Mouse (Mus musculus) lung, embryonic 16.5 days (tissue): ENCODE results near the gene Scn5a. TPM values are rescaled to one million over a fixed set of nuclear protein-coding genes. Genes with fewer than 3 reads are reported as not detected.

Source experiments
- ATAC-seq: fragments of 200-750 bp; cut with Nextera tagmentation; 2 replicates; pipeline ENCODE4 v1.8.0; 2017; ENCODE audit warnings: low read depth, mild to moderate bottlenecking, moderate library complexity
- H3K27ac ChIP-seq: fragments of 300-500 bp; sonication (generic); 2 replicates; pipeline ENCODE4 v1.5.1; 2014; ENCODE audit warnings: mild to moderate bottlenecking, control low read depth, low read length
- H3K27me3 ChIP-seq: fragments of 300-500 bp; sonication (generic); 2 replicates; pipeline ENCODE4 v1.6.1; 2014; ENCODE audit warnings: low read depth, low read length, mixed read lengths; ENCODE audit not compliant: control insufficient read depth, insufficient read depth
- H3K36me3 ChIP-seq: fragments of 300-500 bp; sonication (generic); 2 replicates; pipeline ENCODE4 v1.6.1; 2014; ENCODE audit warnings: low read length; ENCODE audit not compliant: control insufficient read depth, insufficient read depth
- H3K4me1 ChIP-seq: fragments of 300-500 bp; sonication (generic); replicated peaks from 2 replicates; pipeline ENCODE4 v1.6.1; 2014; ENCODE audit warnings: low read length, mixed read lengths; ENCODE audit not compliant: control insufficient read depth, insufficient read depth
- H3K4me2 ChIP-seq: fragments of 300-500 bp; sonication (generic); 2 replicates; pipeline ENCODE4 v1.6.1; 2014; ENCODE audit warnings: low read depth, low read length, control low read depth
- H3K4me3 ChIP-seq: fragments of 300-500 bp; sonication (generic); 2 replicates; pipeline ENCODE4 v1.5.1; 2014; ENCODE audit warnings: mild to moderate bottlenecking, low read length, control low read depth
- H3K9ac ChIP-seq: fragments of 300-500 bp; sonication (generic); 2 replicates; pipeline ENCODE4 v1.6.1; 2014; ENCODE audit warnings: low read length, control low read depth
- H3K9me3 ChIP-seq: fragments of 300-500 bp; sonication (generic); 2 replicates; pipeline ENCODE4 v1.6.1; 2016; ENCODE audit warnings: low read length; ENCODE audit not compliant: control insufficient read depth
- WGBS: fragments of 180-500 bp; shearing (Covaris S2); extraction: QIAGEN DNeasy Blood & Tissue Kit; methylation state at CpG from one replicate; pipeline ENCODE4 v1.1.7; 2014; 5-methylcytosine and 5-hydroxymethylcytosine counted together
- polyA plus RNA-seq: library from polyadenylated mRNA; unstranded; fragments of >200 nt; fragmentation: Nextera tagmentation; extraction: Ambion mirVana; gene quantifications from 2 replicates; pipeline ENCODE4 v1.2.1, GENCODE M21; 2015

The Scn5a gene
- polyA plus RNA-seq, 1 experiment from 2014 or later, result 0.80 TPM

GRCm38 (mm10) chr9:119483554-119484353 lies 95.1 kb downstream of the Scn5a start:
- no peaks in the 10 kb centered on the region for H3K9me3 ChIP-seq
- H3K4me3 ChIP-seq, result no peak overlapping the region
- no peaks in the 10 kb centered on the region for H3K4me1 ChIP-seq
- no peaks in the 10 kb centered on the region for H3K36me3 ChIP-seq
- no peaks in the 10 kb centered on the region for H3K27me3 ChIP-seq
- no peak overlapping the region for H3K9ac ChIP-seq
- H3K27ac ChIP-seq, result no peak overlapping the region
- H3K4me2 ChIP-seq, result no peak overlapping the region
- WGBS, result 43% methylated on average over 23 of the region's 23 CpGs
- 0 out of 2 replicates have a peak, but pooled peaks have one; percentile 30 for ATAC-seq

GRCm38 (mm10) chr9:119481612-119482011 lies 97.2 kb downstream of the Scn5a start:
- no peak overlapping the region for H3K27ac ChIP-seq
- no peak overlapping the region for H3K9ac ChIP-seq
- no peaks in the 10 kb centered on the region; the same call in 1 of the 2 replicates for H3K4me1 ChIP-seq
- no peaks in the 10 kb centered on the region for H3K9me3 ChIP-seq
- no peak for ATAC-seq
- 78% methylated on average over 4 of the region's 4 CpGs for WGBS
- H3K4me3 ChIP-seq, result no peak overlapping the region
- H3K27me3 ChIP-seq, result no peaks in the 10 kb centered on the region
- H3K36me3 ChIP-seq, result no peaks in the 10 kb centered on the region
- no peak overlapping the region for H3K4me2 ChIP-seq

GRCm38 (mm10) chr9:119479297-119479696 lies 99.5 kb downstream of the Scn5a start:
- no peaks in the 10 kb centered on the region for H3K36me3 ChIP-seq
- no peaks in the 10 kb centered on the region for H3K9me3 ChIP-seq
- H3K4me3 ChIP-seq, result no peak overlapping the region
- WGBS, result 46% methylated on average over 8 of the region's 8 CpGs
- no peak for ATAC-seq
- H3K4me2 ChIP-seq, result no peak overlapping the region
- no peak overlapping the region for H3K9ac ChIP-seq
- no peak overlapping the region for H3K27ac ChIP-seq
- H3K27me3 ChIP-seq, result no peaks in the 10 kb centered on the region
- no peaks in the 10 kb centered on the region; the same call in 1 of the 2 replicates for H3K4me1 ChIP-seq

GRCm38 (mm10) chr9:119478345-119478744 lies 100.5 kb downstream of the Scn5a start:
- Histone ChIP-seq H3K27me3 (no peaks in the 10 kb centered on the region), H3K27ac (no peak overlapping the region), H3K4me1 (no peaks in the 10 kb centered on the region; the same call in 1 of the 2 replicates), H3K4me2 (no peak overlapping the region), H3K36me3 (no peaks in the 10 kb centered on the region), H3K9ac (no peak overlapping the region), H3K4me3 (no peak overlapping the region), H3K9me3 (no peaks in the 10 kb centered on the region)
- no peak for ATAC-seq
- WGBS, result 73% methylated on average over 11 of the region's 11 CpGs

- Histone ChIP-seq H3K27ac (no peak overlapping the region), H3K9me3 (no peaks in the 10 kb centered on the region), H3K4me3 (no peak overlapping the region), H3K4me2 (no peak overlapping the region), H3K27me3 (no peaks in the 10 kb centered on the region), H3K4me1 (no peaks in the 10 kb centered on the region; the same call in 1 of the 2 replicates), H3K36me3 (no peaks in the 10 kb centered on the region), H3K9ac (no peak overlapping the region)
- WGBS, result 31% methylated on average over 6 of the region's 6 CpGs
- ATAC-seq, result peak; percentile 75
Measured at GRCm38 (mm10) chr9:119477754-119478153, 101.1 kb downstream of the Scn5a start.

GRCm38 (mm10) chr9:119474717-119475611 lies 103.9 kb downstream of the Scn5a start:
- no peak for ATAC-seq
- no peaks in the 10 kb centered on the region for H3K27me3 ChIP-seq
- no peak overlapping the region for H3K27ac ChIP-seq
- H3K4me1 ChIP-seq, result no peaks in the 10 kb centered on the region; the same call in 1 of the 2 replicates
- no peaks in the 10 kb centered on the region for H3K36me3 ChIP-seq
- no peaks in the 10 kb centered on the region for H3K9me3 ChIP-seq
- H3K9ac ChIP-seq, result no peak overlapping the region
- 47% methylated on average over 15 of the region's 15 CpGs for WGBS
- no peak overlapping the region for H3K4me3 ChIP-seq
- no peak overlapping the region for H3K4me2 ChIP-seq

DNA sequence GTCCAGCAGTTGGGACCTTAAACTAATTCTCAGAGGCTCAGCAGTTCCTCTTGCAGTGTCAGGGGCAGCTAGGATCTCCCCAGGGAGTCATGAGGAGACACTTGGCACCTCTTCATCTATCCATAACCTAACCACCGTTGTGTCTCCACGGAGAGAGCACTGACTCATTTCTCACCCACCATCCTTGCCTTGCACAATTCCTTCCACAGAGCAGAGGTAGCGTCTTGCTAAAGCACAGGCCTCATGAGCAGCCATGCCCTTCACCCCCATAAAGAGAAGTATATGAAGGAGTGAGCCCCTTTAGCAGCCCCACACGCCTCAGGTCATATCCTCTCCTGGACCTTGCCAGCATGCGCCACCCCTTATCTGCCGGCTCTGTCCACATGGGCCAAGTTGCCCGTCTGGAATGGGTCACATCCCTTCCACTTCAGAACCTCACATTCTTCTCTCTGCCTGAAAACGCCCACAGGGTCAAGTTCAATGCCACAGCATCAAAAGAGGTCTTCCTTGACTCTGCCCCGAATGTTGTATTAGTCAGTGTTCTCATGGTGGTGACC lies 105.1 kb downstream of the Scn5a start:
- no peaks in the 10 kb centered on the region for H3K9me3 ChIP-seq
- no peak overlapping the region for H3K4me3 ChIP-seq
- H3K27ac ChIP-seq, result no peak overlapping the region
- no peaks in the 10 kb centered on the region for H3K27me3 ChIP-seq
- no peak overlapping the region for H3K4me2 ChIP-seq
- H3K9ac ChIP-seq, result no peak overlapping the region
- ATAC-seq, result no peak
- H3K4me1 ChIP-seq, result no peaks in the 10 kb centered on the region; the same call in 1 of the 2 replicates
- WGBS, result 55% methylated on average over 9 of the region's 9 CpGs
- no peaks in the 10 kb centered on the region for H3K36me3 ChIP-seq

DNA sequence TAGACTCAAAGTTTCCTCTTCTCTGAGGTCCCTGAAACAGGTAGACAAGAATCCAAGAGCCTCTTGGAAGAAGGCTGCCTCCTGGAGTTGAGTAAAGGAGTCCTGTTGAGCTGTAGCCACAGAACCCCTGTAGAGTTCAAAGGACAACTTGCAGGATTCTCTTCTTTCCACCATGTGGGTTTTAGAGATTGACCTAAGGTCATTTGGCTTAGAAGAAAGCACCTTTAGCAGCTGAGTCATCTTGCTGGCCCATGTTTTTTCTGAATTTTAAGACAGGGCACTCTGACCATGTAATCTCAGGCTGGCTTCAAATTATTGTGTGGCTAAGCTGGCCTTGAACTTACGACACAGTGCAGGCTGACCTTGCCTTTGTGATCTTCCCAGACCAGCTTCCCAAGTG lies 105.8 kb downstream of the Scn5a start:
- Histone ChIP-seq H3K27me3 (no peaks in the 10 kb centered on the region), H3K9me3 (no peaks in the 10 kb centered on the region), H3K9ac (no peak overlapping the region), H3K36me3 (0 out of 2 replicates have a peak, but pooled peaks cover 2% of the 10 kb centered on the region), H3K4me2 (no peak overlapping the region), H3K27ac (no peak overlapping the region), H3K4me3 (no peak overlapping the region), H3K4me1 (no peaks in the 10 kb centered on the region; the same call in 1 of the 2 replicates)
- 88% methylated on average over 1 of the region's 1 CpGs for WGBS
- no peak for ATAC-seq
